Mouse (Mus musculus) embryonic facial prominence, embryonic 11.5 days (tissue): Measurements from ENCODE around the gene Oaz2. TPM values are rescaled to one million over a fixed set of nuclear protein-coding genes. Genes with fewer than 3 reads are reported as not detected.

Experiments used
- polyA plus RNA-seq: library from polyadenylated mRNA; unstranded; fragments of >200 nt; fragmentation: Nextera tagmentation; extraction: Ambion mirVana; gene quantifications from 2 replicates; pipeline ENCODE4 v1.2.1, GENCODE M21; 2014

The Oaz2 gene
- polyA plus RNA-seq, 1 experiment from 2014 or later: 213 TPM

Other genes starting within 250 kb of the Oaz2 start
- not detected in 2 replicates for gene Slc51b, start 245.0 kb upstream of the Oaz2 start, polyA plus RNA-seq
- 20.0 and 20.8 TPM in 2 replicates for gene Mtfmt, start 232.2 kb upstream of the Oaz2 start, polyA plus RNA-seq
- gene Spg21, start 207.1 kb upstream of the Oaz2 start, polyA plus RNA-seq: 143 and 157 TPM in 2 replicates
- gene Ankdd1a, start 147.8 kb upstream of the Oaz2 start, polyA plus RNA-seq: not detected in 2 replicates
- gene Plekho2, start 88.0 kb upstream of the Oaz2 start, polyA plus RNA-seq: 10.6 and 11.2 TPM in 2 replicates
- gene Pif1, start 80.8 kb upstream of the Oaz2 start, polyA plus RNA-seq: 9.7 and 10.4 TPM in 2 replicates
- gene Rbpms2, start 38.4 kb upstream of the Oaz2 start, polyA plus RNA-seq: 20.4 and 25.8 TPM in 2 replicates
- gene Zfp609, start 159.6 kb downstream of the Oaz2 start, polyA plus RNA-seq: 5.4 and 7.3 TPM in 2 replicates
- 244 and 273 TPM in 2 replicates for gene Pclaf, start 222.2 kb downstream of the Oaz2 start, polyA plus RNA-seq
- gene Trip4, start 240.8 kb downstream of the Oaz2 start, polyA plus RNA-seq: 37.9 and 45.5 TPM in 2 replicates
- gene Csnk1g1, start 240.9 kb downstream of the Oaz2 start, polyA plus RNA-seq: 17.3 and 17.9 TPM in 2 replicates